Mouse (Mus musculus) cerebellum, adult (tissue): ENCODE measurements around the gene Abcc1.

Source experiments
- ATAC-seq: cut with Nextera tagmentation; 2 replicates; pipeline ENCODE4 v1.9.2; 2017; ENCODE audit warnings: mild to moderate bottlenecking, moderate library complexity, mixed read lengths; ENCODE audit not compliant: insufficient number of reproducible peaks, low FRiP score, low TSS enrichment

Abcc1 gene

GRCm38 (mm10) chr16:14372817-14373301 lies 11.5 kb downstream of the Abcc1 start:
- no peak for ATAC-seq

GRCm38 (mm10) chr16:14375942-14376341 lies 14.6 kb downstream of the Abcc1 start:
- no peak for ATAC-seq

DNA sequence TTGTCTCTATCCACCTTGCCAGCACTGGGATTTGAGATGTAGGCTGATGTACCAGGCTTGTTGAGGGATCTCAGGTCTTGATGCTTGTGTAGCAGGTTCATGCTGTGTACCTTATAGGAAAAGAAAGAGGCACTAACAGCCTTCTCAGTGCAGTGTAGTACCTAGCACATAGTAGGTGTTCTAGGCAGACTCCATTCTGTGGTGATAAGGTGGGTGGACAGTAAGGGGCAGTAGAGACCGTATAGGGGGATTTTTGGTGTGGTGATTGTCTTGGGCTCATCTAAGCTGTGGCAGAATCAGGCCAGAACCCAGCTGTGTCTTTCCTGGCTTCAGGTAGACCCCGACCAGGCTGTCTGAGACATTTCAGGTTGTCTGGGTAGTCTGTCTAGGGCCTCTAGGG lies 15.0 kb downstream of the Abcc1 start:
- ATAC-seq, result no peak

DNA sequence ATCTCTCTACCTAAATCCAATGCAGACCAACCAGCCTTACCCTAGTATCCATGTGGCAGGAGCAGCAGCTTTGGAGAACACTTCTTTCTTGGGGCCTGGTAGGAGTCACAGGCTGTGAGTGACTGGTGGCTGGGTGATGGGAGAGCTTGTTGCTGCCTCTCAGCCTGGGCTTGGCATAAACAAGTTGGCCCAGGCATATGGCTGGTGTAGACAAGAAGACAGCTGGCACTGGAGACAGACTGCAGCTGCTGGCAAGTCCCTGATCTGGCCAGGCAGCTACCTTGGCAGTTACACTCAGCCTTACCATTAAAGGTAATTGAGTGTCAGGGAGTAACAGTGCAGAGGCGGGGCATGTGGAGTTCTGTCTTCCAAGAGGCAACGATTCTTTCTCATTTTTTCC lies 16.0 kb downstream of the Abcc1 start:
- ATAC-seq, result peak; percentile 69

GRCm38 (mm10) chr16:14378654-14379053 lies 17.3 kb downstream of the Abcc1 start:
- no peak for ATAC-seq

GRCm38 (mm10) chr16:14379888-14380287 lies 18.5 kb downstream of the Abcc1 start:
- ATAC-seq, result no peak

GRCm38 (mm10) chr16:14381061-14381665 lies 19.8 kb downstream of the Abcc1 start:
- ATAC-seq, result no peak

DNA sequence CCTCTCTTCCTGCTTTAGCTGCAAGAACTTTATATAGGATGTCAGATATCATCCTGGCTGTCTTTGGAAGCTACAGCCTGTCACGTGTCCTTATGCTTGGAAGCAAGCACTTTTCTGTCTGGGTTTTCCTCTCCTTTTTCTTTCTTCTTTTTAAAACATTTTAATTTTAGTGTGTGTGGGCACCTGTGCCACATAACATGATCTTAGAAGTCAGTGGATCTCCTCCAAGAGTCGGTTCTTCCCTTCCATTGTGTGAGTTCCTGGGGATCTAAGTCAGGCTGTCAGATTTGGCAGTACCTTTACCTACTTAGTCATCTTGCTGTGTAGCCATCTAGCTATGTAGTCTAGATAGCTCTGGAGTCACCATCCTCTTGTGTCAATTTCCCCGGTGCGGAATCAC lies 37.9 kb downstream of the Abcc1 start:
- no peak for ATAC-seq

DNA sequence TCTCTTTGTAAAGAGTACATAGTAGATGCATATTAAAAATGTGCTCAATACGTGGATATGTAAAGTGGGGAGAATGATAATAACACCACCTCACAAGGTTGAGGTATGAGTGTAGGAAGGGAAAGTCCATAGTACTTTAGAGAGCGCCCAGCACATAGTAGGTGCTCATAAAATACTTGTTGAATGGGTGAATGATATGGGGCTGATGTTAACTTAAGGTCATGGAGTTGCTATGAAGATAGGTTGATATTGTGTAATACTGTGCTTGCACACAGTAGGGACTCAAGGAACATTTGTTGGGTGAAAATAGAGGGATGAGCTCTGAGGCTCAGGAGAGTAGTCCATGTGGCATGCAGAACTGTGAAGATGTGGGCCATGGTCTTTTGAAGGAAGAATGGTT lies 42.1 kb downstream of the Abcc1 start:
- ATAC-seq, result no peak

DNA sequence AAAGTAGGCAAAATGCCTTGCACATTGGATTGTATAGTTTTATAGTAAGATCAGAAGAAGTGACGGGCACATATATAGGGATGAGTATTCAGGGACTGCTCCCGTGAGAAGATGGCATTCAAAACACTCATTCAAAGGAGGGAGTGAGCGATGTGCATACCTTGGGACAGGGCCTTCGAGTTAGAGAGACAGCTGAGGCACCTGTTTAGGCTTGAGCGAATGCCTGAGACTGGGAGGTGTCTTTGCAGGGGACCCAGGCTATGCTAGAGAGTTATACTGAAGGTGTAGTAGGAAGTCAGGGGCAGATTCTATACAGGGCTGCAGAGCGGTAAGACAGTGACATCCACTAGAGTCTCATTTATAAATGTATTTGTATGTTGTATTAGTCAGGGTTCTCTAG lies 44.3 kb downstream of the Abcc1 start:
- no peak for ATAC-seq

GRCm38 (mm10) chr16:14409124-14409523 lies 47.8 kb downstream of the Abcc1 start:
- ATAC-seq, result no peak

DNA sequence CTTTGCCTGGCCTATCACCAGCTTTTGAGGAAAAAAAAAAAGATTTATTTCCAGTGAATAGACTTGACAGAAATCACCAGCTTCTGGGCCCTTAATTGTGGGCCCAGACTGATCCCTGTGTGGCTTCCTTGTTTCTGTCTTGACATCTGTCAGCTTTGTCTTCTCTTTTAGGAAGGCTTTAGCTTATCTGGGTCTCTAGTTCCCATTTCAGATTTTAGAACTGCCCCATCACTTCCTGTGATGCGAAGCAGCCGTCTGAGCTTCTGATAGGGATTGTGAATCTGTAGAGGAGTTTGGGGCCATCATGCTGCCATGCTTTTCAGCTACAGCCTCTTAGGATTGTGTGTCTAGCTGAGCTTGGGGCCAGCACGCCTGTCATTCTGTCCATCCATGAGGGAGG lies 48.4 kb downstream of the Abcc1 start:
- no peak for ATAC-seq

DNA sequence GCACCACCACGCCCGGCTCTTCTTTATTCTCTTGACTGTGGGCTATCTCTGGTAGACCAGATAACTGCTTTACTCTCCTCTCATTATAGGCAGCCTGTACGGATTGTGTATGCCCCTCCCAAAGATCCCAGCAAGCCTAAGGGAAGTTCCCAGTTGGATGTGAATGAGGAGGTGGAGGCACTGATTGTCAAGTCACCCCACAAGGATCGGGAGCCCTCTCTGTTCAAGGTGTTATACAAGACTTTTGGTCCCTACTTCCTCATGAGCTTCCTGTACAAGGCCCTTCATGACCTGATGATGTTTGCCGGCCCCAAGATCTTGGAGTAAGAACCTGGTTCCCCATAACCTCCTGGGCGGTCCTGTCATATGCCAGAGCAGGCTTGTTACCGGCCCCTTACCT lies 49.3 kb downstream of the Abcc1 start:
- no peak for ATAC-seq

- no peak for ATAC-seq
These were observed 49.8 kb downstream of the Abcc1 start for GRCm38 (mm10) chr16:14411156-14411555.

DNA sequence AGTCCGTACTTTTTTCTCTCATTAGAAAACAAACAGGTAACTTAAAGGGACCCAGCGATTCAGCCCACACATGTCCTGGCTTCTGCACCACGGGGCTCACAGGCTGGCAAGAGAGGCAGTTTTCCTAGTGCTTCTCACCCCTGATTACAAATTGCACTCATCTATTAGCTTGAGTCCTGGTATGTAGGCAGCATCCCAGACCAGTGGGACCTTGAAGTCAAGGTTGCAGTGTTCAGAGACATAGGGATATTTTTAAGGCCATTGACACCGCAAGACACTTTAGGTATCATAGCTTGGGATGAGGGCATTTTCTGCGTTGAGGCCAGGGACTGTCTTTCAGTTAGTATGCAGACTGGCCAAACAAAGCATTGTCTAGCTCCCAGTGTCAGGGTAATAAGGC lies 51.2 kb downstream of the Abcc1 start:
- no peak for ATAC-seq

- ATAC-seq, result no peak
These were observed 53.8 kb downstream of the Abcc1 start for GRCm38 (mm10) chr16:14415206-14415605.

DNA sequence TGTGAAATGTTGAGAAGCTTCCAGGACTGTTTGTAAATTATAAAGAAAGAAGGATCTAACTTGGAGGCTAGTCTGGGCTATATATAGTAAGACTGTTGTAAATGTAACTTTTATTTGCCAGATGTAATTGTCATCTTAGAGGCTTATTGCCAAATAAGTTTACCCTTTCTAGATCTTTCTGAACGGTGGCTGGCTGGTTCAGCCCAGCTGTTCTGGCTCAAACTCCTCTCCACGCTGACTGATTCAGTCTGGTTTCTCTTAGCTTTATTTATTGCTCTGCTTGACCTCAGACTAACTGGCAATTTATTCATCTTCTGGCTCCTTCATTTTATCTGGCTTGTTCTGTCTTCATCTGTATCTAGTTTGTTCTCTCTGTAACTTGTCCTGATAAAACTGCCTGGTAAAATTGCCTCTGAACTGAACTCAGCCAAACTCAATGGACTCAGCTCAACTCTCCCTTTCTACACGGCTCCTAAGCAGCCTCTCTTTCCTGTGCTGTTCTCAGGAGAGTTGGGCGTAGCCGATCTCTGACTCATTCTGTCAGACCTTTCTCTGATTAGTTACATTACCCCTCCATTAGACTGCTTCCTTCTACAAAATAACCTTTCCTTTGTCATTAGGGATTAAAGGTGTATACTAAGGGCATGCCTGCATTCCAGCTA lies 55.7 kb downstream of the Abcc1 start:
- no peak for ATAC-seq

GRCm38 (mm10) chr16:14420496-14421132 lies 59.3 kb downstream of the Abcc1 start:
- no peak for ATAC-seq

DNA sequence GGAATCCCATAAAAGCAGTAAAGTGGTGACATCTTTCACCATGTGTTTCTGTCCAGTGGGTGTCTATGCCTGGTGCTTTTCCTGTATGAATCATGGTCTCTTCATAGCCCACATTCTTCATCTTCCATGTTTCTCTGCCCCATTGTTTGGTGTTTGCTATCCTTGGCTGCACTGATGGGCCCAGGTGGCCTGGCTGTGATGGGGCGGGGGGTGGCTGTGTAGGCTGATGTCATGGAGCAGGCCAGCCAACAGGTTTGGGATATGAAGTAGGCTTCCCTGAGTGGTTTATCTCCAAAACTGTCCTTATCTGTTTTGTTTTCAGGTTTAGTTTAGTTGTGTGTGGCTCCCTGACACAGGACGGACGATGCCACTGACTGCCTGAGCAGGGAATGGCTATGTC lies 60.7 kb downstream of the Abcc1 start:
- ATAC-seq, result no peak

DNA sequence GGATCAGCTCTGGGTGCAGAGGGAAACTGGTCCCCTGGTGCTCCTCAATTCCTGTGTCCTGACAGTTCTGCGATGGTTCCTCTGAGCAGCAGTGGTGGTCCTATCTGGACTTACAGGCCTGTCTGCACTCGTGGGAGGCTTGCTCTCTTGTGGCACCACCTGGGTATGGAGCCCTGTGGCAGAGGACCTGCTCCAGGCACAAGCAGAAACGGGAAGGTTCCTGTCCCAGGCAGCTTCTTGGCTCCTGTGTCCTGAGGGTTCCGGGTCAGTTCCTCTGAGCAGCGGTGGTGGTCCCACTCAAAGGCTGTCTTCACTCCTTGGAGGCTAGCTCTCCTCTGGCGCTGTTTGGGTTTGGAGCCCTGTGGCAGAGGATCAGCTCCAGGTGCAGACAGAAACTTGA lies 68.0 kb downstream of the Abcc1 start:
- 0 out of 2 replicates have a peak, but pooled peaks have one; percentile 36 for ATAC-seq

DNA sequence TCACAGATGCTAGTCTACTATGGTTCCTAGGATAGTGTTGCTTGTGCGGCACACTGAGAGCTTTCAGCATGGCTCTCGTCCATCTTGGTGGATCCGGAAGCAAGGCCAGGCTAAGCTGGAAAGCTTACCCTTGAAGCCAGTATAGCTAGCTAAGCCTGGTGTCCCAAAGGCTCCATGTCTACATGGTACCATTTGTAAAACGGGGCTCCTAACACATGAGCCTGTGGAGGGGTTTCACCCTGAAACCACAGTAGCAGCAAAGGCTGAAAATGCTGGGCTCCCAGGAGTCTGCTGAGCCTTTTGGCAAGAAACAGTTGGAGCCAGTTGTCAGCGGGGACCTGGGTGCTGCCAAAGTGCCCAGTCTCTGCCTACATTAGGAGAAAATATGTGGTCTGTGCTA lies 71.6 kb downstream of the Abcc1 start:
- ATAC-seq, result no peak

DNA sequence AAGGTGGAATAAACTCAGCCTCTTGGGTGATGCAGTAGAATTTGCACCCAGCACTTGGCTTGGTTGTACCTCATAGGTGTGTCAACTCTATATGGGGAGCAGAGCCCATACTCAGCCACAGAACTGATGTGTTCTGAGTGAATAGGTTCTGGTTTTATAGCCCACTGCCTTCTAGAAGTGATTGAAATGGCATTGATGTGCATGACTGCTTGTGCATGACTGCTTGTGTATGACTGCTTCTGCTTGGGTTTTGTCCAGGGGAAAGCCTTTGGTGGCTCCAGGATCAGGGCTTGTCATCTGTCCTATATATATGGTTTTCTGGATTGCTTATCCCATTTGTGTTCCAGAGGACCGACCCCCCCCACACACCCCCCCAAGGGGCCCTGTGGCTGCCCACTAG lies 74.2 kb downstream of the Abcc1 start:
- no peak for ATAC-seq
